Mouse (Mus musculus) retina, adult 2 months (tissue): Measurements from ENCODE around the gene Akap7.

Experiments
- DNase-seq: peaks from one replicate; pipeline ENCODE4 v3.0.0-alpha.2; 2012; ENCODE audit warnings: low read depth, low spot score

Akap7 gene

DNA sequence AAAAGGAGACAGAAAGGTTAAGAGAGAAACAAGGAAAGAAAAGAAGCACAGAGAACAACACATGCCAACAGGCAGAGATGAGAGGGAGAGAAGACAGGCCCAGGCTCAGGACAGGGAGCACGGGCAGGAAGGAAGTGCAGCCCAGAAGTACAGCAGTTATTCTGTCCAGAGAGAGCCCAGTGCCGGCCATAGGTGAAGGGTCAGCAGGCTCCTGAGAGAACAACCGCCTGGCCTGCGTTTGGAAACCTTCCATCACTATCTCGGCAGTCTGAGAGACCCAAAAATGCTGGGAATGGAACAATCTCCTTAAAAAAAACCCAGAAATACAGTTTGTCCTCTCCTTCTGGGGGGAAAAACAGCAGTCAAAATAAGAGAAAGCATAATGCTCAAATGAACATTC is 50.2 kb downstream of the Akap7 start:
- no peak for DNase-seq

DNA sequence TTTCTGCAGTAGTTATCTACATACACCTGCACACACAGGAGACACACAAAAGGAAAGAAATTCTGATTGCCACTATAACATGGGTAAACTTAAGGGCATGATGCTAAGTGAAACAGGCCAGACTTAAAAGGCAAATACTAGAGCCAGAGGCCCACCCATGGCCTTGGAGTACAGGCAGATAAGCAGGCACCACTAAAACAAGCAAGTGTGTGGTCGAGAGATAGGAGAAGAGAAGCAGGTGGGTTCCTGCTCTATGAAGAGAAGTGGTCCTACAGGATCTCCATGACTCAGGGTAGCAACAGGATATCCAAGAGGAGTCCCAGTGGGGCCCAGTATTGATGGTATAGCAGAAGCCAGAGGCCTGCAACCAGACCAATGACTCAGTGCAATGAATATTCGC is 54.2 kb downstream of the Akap7 start:
- no peak for DNase-seq

DNA sequence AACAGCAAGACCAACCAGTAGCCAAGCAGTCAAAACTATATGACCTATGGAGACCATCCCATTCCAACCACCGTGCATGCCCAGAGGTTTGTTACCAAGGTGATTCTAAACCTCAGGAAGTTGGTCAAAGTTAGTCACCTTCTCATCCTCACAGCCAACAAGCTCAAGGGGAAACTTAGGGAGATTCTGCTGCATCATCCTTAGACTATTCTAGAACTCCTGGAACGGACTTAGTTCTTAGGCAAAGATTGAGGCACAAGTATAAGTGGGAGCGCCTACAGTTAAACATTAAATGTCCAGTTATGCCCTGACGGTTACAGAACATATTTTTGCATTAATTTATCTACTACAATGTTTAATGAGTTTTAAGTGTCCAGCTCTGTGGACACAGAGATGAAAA is 54.7 kb downstream of the Akap7 start:
- no peak for DNase-seq

DNA sequence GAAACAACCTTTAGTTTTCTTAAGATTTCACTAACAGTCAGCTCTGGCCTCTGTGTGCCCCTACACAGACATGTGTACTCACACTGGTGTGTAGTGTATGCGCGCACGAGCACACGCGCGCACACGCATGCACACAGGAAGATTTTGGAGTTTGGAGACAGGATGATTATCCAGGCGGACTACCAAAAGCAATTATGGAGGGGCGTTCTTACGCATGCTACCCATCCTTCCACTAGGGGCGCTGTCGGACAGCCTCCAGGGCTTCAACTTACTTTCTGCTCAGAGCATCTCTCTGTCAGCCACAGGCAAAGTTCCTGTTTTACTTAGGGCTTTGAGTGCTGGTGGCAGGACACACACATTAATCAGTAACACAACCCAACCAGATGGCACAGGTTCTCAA is 57.6 kb downstream of the Akap7 start:
- DNase-seq = peak; percentile 33

DNA sequence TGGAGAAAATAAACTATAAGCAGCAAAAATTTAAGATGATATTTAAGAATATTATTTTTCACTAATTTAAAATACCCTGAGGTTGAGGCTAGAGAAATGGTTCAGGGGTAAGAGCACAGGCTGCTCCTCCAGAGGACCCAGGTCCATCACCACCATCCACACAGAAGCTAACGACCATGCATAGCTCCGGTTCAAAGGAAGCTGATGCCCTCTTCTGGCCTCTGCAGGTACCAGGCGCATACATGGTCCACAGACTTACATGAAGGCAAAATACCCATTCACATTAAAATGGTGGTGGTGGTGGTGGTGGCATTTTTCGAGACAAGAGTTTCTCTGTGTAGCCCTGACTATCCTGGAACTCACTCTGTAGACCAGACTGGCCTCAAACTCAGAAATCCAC is 61.5 kb downstream of the Akap7 start:
- no peak for DNase-seq

DNA sequence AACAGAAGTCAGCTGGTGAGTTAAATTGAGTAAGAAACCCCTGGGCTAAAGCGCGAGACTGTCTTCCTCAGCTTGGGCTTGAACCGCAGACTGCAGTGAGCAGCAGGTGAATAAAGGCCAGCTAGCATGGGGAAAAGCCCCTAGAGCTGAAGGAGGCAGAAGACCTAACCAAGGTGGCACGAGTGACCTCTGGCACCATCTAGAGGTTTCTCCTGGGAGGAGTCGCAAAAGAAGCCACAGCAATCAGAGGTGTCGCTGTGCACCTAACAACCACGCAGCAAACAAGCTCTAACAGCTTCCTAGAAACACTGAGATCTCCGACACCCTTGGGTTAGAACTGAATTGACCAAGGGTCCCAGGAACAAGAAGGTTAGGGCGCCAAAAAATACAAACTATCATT is 68.5 kb downstream of the Akap7 start:
- no peak for DNase-seq

DNA sequence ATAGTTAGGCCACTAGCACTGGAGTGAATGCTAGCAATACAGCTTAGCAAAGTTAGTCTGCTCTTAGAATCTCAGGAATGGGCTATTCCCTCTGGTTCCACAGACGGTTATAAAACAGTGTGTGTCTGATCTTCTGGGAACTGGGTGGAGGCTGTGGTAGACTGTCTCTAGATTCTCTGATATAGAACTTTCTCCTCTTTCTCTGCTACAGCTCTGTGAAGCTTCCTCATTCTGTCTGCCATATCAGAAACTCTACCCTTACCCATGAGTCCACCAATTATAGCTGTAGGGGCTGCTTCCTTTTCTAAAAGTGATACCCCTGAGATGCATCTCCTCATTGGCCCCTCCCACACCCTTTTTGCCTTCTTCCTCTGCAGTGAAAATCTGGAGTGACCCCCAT is 73.6 kb downstream of the Akap7 start:
- DNase-seq = no peak

DNA sequence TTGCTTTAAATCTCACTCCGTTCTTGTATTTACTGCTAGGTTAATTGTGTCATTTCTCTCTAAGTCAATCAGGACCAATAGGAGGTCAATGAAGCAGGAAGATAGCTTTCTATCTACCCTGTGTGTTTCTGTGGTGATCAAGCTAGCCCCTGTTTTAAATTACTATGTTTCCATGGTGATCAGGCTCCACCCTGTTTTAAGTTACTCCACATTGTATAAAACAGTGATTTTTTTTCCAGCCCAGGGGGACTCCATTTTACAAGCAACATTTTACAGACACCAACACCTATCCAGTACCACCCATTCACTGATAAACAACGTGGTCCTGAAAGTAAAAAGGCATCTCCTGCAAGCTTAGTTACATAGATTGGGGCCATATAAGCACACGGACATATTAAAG is 75.0 kb downstream of the Akap7 start:
- DNase-seq = no peak

DNA sequence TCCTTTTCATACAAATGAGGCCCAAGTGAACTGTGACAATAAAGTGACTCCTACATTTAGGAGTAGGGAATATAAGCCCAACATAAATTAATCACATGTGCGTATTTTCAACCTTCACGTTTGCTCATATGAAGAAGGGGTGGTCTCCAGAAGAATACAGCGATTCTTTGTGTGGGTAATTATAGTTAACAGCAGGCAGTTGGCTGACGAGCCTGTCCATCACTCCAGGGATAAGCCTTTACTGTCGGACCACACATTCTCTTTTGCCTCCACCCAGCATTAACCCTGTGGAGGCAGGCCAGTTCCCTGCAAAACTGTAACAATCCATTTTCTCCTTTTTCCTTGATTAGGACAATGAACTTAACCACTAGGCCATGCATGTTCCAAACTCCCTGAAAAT is 76.3 kb downstream of the Akap7 start:
- DNase-seq = no peak

DNA sequence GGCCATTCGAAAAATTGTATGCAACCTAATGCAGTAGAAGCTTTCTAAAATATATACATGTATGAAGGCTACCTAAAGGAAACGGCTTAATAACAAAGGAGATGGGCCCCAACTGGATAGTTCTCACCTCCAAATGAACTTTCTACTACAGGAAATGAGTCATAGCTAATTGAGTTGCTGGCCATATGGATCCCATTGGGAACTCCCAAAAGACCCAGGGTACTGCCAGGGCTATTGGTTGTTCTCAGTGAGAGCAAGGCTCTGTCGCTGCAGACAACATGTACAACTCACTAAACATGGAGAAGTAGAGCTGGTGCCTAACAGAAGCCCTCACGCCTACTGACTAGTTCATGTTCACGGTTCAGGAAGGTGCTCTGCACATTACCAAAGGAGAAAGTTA is 83.3 kb downstream of the Akap7 start:
- DNase-seq = no peak

DNA sequence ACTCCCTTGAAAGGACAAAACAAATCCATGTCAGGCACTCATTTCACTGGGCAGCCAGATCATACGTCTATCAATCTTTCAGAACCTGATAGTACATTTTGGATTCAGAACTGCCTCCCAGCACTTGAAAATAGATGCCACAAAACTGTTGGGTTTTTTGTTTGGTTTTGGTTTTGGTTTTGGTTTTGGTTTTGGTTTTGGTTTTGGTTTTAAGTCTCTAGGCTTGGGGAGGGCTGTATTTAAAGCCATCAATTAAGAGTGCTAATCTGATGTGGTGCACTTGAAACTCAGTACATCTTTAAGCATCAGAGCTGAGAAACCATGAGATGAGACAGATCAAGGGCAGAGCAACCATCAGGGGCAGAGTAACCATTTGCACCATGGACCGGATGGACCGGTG is 86.9 kb downstream of the Akap7 start:
- no peak for DNase-seq

DNA sequence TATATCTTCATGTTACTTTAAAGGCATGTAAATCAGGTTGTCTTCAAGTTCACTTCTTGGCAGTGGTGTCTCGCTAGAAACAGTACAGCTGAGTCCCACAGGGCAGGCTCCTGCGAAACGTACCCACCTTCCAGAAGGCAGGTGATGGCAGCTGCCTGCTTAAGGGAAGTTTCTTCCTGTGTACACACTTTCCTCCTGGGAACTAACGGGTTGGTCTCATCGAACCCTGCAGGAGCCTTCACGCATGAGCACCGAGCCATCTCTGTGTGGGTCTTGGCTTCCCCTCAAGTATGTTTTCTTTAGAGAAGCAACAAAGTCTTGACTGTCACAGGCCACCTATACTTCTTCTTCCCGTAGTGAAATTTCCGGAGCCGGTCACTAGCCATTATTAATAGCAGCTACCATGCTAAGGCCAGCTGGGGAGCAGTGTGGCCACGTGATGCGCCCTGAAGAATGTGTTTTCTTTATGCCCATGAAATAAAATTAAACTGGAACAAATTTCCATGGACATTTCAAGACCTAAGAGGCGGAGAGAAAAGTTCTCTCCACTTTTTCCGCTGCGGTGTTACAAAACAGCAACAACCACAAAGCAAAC is 87.7 kb downstream of the Akap7 start:
- no peak for DNase-seq

DNA sequence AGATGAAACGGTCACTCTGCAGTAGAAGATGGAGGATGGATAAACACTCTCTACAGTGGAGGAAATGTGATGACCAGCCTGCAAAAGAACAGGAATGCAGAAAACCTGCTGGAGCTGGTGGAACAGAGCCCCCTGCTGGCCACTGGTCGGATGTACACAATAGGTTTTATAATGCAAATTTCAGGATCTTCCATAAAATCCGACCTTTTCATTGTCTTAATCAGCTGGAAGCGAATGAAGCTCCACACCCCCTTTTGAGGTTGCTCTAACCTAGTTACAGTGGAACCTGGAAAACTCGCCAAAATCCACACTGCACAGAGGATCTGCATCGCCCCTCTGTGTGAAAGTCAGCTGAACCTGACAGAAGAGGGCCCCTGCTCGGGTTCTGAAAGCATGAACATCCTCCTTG is 88.4 kb downstream of the Akap7 start:
- DNase-seq = peak; percentile 28

DNA sequence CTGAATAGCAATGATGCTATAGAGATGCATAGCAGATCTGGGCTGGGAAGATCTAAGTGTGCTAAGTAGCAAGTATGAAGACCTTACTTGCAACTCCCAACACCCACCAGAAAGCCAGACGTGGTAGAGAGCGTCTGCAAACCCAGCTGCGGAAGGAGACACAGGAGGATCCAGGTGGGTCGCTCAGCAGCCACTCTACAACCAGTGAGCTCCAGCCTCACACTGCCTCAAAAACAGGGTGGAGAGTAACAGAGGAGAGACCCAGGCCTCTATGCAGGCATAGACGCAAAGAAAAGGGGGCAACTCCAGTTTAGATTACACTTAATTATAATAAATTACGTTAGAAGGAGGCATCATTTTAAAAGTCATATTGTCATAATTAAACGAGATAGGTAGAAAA is 88.9 kb downstream of the Akap7 start:
- no peak for DNase-seq

DNA sequence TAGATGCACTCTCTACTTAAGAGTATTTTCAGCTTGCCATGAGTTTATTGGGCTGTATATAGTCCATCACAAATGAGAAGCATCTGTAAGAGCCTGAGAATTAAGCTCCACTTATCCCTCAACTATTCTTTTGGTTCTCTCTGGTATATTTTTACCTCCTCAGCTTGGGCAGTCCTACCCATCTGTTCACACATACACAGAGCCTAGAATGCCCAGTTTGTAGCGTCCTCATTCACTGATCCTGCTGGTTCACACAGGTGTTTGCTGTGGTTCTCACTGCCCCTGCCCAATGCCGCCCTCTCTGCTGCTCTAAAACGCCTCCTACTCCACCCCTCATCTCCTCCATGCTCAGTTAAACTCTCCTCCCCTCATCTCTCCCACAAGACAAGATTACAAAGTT is 91.7 kb downstream of the Akap7 start:
- DNase-seq = no peak

DNA sequence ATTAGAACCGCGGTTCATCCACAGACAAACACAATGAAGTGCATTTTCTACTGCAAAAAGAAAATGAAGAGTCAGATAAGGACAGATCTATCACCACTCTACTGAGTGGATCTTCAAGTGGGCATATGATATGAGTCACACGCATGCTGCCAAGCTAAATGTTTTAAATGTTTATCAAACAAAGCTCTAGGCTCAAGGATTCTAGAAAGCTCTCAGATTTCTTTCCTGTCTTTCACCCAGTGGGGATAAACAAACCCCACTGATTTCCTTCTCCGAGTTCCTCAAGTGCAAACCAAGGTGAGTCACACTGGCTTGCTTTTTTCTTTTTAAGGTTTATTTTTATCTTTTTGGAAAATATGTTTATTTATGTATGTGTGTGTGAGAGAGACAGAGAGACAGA is 94.0 kb downstream of the Akap7 start:
- DNase-seq = no peak

DNA sequence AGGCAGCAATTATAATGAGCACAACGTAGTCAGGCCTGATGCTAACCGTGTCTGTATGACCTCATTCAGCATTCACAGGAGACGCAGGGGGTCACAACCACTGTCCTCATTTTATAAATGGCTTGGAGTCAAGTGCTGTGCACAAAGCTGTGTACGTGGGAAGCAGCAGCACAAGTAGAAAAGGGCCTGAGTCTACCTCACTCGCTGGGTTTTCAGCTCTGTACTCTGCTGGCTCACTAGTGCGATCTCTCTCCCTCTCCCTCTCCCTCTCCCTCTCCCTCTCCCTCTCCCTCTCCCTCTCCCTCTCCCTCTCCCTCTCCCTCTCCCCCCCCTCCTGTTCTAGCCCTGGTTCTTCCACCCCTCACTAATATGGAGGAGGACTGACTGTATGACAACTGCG is 99.1 kb downstream of the Akap7 start:
- DNase-seq = no peak

DNA sequence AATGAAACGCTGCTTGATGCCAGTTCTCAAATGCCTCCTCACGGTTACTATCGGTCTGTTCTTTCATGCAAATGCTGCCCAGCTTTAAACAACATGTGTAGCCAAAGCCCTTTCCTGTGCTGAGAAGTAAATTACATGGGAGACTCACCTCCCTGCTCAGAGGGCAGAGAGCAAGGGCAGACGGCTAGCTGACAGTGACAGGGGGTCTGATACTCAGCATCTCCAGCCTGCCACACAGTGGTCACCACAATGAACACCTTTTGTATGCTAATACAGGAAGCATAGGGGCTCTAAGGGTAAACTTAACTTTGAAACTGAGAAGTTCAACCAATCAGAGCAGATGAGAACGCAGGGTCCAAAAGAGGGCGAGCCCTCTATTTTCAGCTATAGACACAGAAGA is 99.8 kb downstream of the Akap7 start:
- no peak for DNase-seq

DNA sequence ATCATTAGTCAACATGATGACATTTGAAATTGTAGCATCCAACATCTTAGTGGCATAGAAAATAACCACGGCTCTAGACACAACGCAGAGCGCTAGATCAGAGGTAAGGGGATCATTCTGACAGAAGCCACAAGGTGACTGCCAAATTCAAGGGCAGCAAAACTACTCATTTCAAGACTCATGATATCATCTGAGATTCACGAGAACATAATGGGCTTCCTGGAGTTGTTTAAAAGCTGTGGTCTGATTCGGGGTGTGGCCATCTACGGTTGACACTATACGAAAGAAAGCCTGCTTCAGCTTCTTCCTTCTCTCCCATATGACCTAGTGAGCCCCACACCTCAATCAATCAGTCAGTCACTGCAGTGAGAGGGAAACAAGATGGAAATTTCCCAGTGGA is 107.0 kb downstream of the Akap7 start:
- DNase-seq = no peak

DNA sequence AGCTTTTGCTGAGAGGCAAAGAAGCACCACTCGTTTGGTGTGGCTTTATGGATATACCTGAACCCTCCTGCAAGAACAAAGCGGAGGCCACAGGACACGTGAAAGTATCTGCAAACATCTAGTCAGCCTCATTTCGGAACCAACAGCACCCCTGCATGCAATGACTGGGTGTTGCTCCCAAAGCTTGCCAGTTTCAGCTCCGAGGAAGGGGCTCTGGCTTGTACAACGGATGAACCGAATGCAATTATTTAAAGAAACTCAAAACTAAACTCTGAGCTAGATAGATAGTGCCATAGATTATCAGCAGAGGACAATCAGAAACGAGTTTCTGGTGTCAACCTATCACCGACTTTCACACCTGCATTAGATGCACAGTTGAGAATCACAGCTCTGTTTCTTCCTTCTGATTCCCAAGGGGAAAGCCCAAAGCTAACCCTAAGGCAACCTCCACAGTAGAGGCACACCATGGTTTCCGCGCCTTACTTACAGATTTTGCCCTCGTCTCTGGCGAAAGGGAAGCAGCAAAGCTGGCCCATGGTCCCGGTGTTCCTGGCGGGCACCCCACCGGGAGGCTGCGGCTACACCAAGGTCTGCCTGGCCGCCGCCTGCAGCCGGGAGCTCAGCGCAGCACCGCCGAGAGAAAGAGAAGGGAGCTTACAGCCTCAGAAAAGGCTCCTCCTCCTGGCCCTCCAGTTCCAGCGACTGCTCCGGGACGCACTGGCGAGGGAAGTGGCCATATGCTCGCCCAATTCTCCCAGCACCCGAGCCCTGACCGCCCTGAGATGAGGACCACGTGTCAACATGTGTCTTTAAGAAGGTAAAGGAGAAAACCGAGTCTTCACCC is 107.9 kb downstream of the Akap7 start:
- DNase-seq = no peak

DNA sequence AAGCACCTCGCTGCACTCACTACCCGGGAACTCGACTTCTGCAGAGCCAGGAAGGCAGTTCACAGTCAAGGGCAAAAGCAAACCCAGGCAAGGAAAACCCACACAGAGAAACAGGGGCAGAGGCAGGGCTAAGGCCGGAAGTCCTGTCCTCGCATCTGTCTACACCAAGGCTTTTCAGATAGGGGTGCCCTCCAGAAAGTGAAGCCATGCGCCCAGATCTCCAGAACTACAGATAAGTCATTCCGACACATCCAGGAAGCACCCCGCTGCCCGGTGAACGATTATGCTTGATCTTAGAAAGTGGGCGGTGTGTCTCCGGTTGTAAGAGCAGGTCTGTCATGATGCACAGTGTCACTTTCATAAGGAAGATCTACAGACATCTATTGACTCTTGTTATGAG is 109.1 kb downstream of the Akap7 start:
- no peak for DNase-seq

DNA sequence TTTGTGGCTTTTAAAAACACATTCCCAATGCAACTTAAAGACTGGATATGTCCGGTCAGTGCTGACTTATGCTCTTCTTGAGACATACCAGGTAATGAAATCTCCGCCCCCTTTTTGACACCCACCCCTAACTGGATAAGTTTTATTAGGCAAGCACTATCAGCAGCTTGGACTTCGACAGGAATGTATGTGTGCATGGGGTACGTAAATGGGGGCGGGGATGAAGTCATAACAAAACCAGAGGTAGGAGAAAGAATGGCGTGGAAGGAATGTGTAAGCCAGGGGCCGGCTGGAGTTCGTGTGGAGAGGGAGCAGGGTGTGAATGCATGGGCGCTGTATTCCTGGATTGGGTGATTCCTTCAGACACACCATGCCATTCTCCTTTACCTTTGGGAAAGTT is 109.6 kb downstream of the Akap7 start:
- DNase-seq = no peak

DNA sequence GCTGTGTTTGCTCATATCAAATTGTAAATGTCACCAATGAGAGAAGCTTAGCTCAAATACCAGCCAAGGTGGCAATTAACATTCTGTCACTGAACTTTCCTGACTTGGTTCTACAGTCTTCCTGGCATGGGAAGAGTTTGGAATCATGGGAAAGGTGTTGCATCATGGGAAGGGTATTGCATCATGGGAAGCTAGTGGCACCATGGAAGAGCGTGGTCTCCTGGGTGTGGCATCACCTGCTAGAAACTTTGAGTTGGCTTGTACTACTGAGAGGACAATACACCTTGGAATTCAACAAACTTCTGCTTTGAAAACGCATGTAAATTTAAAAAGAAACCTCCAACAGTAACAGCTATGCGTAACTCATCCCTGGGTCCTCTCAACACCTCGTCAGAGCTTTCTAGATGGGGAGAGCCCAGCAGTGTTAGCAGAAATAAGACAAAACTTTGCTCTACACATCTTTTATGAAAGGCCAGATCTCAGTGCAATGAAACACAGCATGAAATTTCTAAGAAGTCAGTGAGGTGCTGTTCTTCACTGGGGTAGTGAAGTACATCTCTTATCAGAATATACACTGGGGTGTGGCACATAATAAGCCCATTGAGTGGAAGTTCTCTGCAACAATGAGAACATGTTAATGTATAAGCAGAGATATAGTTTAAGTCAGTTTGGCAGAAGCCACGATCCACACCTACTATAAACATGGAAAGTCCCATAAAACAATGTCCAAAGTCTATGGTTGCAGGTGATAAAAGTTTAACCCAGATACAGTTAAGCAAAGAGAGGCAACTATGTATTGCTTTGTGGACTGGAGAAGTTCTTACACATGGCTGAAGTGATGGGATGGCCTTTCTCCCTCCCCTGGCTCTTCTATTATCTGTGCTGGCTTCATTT is 115.2 kb downstream of the Akap7 start:
- no peak for DNase-seq
